Mouse (Mus musculus): ENCODE measurements around the gene 1700011L22Rik.

Gene 1700011L22Rik

GRCm38 (mm10) chr8:79256076-79256705 lies 7.8 kb upstream of the 1700011L22Rik start:
- in situ Hi-C loops (cut with MboI; ENCODE audit: unreplicated experiment in 2 of 2) = no loop called here

DNA sequence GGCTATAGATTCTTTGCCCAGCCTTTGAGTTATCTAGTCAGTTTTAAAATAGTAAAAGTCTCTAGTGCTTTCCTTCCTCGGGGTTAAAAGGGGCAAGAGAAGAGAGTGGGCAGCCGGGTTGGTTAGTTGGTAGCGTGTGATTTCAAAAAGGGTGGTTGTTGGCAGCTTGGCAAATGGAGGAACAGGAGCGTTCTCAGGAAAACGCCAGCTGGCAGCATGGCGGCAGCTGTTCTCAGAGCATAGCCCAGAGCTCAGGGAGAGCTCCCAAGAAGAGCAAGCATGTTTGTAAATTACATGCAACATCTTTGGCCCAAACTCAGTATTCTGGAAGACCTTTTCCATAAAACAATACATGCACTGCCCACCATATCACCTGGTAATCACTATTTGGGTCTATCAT lies 5.4 kb upstream of the 1700011L22Rik start:
- in situ Hi-C loops (cut with MboI; ENCODE audit: unreplicated experiment in 2 of 2) = no loop called here

DNA sequence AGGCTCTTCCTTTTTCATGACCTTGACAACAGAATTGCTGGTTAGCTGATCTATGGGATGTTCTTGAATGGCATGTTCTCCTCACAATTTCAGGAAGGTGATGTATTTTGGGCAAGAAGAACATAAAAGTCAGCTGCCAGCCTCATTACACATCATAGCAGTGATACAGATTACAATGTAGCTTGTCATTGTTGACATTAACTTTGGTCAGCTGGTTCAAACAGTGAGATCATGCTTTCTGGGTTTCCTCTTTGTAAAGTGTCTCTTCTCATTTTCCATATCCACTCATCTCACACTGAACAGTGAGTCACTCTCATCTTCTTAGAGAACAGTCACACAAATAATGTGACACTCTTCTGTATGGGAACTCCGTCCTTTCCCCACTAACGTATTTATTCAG lies 4.9 kb downstream of the 1700011L22Rik start:
- in situ Hi-C loops (cut with MboI; ENCODE audit: unreplicated experiment in 2 of 2) = no loop called here

GRCm38 (mm10) chr8:79239996-79240395 lies 8.4 kb downstream of the 1700011L22Rik start:
- in situ Hi-C loops (cut with MboI; ENCODE audit: unreplicated experiment in 2 of 2) = no loop called here

DNA sequence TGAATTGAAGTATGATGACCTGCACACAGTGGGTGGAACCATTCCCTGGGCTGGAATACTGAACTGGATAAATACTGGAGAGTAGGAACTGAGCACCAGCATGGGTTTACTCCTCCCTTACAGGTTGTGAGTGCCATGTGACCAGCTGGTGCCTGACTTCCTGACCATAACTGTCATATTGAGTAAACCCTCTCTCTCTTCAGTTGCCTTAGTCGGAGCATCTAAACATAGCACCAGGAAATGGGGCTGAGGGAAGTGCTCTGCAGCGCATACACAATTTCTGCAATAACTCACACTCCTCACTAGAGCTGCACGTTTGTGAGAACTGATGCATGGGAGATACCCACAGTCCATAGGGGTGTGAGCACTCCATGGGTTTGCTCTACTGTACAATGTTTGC lies 9.1 kb downstream of the 1700011L22Rik start:
- in situ Hi-C loops (cut with MboI; ENCODE audit: unreplicated experiment in 2 of 2) = no loop called here

GRCm38 (mm10) chr8:79229266-79229888 lies 19.0 kb downstream of the 1700011L22Rik start:
- in situ Hi-C loops (cut with MboI; ENCODE audit: unreplicated experiment in 2 of 2) = no loop called here

DNA sequence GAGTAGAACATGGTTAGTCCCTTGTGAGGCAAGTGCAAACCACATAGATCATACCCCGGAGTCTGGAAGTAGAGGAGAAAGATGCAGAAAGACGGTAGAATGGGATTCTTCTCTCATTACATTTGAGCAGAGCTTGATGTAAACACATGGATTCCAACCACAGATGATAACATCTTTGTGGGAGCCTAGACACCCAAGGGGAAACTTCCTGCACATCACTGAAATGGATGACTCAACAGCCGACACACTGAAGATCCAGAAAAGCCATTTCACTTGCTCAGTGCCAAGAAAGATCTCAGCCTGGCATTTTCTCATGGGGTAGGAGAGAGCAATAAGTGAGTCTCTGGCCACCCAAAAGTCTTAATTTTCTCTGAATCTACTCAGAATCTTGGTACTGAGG lies 20.5 kb downstream of the 1700011L22Rik start:
- in situ Hi-C loops (cut with MboI; ENCODE audit: unreplicated experiment in 2 of 2) = no loop called here

DNA sequence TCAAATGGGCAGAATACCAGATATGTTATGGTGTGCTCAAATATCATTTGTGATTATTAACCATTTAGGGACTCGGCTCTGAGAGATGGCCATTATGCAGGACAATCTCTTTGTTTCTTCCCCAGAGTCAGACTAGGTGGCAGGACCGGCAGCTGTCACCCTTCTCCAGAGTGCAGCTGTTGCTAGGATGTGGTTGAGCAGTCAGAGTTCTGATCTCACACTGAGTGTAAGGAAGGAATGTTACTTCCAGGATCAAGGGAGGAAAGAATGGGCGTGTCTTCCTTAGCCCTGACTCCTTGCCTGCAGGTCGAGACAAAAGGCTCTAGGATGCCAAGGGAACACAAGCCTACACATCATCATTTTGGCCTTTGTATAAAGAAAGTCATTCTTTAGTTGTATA lies 21.2 kb downstream of the 1700011L22Rik start:
- in situ Hi-C loops (cut with MboI; ENCODE audit: unreplicated experiment in 2 of 2) = no loop called here

GRCm38 (mm10) chr8:79226046-79226445 lies 22.3 kb downstream of the 1700011L22Rik start:
- in situ Hi-C loops (cut with MboI; ENCODE audit: unreplicated experiment in 2 of 2) = no loop called here

DNA sequence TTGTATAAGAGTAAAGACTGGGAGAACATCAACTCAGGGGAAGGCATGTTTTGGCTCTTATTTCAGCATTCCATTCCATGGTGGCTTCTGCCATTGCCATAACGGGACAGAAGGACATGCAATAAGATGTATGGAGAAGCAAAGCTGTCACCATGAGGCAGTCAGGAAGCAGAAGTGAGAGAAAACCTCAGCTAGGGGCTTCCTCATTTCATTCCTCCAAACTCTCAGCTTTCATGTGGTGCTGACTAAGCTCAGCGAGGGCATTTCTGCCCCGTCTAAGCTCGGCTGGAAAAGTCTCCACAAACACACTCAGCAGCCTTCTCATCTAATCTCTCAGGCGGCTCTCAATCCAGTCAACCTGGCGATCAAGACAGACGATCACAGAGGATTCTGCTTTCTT lies 22.8 kb downstream of the 1700011L22Rik start:
- in situ Hi-C loops (cut with MboI; ENCODE audit: unreplicated experiment in 2 of 2) = no loop called here

- in situ Hi-C loops (cut with MboI; ENCODE audit: unreplicated experiment in 2 of 2) = no loop called here
Observed at GRCm38 (mm10) chr8:79224363-79224762, 24.0 kb downstream of the 1700011L22Rik start.

DNA sequence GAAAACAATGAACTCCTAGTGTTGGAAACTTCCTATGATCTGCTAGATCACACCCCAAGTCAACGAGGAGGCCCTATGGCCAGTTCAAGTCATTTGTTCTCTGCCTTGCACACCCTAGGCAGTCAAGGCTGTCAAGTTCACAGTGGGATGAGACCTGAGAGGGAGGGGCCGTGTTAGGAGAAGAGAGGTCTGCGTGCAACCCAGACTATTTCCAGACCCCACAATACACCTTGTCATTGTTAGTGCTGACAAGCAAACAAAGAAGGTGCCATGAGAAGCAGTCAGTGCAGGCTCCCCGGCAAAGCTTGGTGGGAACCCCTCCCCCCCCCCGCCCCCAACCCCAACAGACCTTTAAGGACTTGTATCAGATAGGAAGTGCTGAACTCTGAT lies 25.6 kb downstream of the 1700011L22Rik start:
- in situ Hi-C loops (cut with MboI; ENCODE audit: unreplicated experiment in 2 of 2) = no loop called here

DNA sequence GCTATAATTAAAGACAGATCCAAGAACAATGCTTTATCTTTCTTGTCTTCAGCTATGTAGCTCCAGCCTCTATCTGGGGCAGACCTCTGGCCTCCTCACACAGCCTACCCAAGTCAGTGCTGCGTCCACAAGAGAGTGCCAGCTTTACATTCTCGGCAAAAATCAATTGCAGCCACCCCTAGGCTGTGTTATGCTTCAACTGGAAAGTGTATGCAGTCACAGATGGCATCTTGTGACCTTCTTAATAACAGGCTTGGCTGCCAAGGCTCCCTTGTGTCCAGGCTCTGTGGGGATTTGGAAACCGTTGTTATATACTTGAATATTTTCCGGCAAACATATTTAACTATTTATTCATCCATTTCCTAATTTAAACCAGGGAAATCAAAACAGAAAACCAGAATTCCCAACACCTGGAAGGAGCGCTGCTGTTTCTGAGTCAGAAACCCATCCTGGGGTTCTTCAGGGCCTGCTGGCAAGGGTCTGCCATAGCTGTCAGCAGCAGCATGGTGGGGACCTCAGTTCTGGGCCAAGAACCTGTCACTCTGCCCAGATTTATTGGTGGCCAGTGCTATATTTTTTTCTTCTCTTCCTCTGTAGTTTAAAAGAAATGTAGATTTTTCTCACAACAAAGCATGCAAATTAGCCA lies 26.1 kb downstream of the 1700011L22Rik start:
- in situ Hi-C loops (cut with MboI; ENCODE audit: unreplicated experiment in 2 of 2) = no loop called here

DNA sequence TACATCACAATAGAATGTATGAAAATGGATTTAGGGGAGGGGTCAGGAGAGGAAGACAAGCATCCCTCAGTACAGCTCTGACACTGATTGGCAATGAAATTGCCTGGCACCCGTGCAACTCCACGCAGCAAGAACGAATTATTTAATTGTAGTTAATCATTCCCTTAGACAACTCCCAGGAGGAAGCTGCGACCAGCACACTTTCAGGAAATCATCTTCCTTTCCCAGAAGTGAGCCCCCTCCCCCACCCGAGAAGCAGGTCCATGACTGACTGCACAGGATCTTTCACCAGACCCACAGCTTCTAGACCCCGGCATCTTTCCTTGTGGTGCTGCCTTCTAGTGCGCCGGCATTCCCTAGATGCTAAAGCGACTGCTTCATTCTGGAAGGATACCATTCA lies 36.7 kb downstream of the 1700011L22Rik start:
- in situ Hi-C loops (cut with MboI; ENCODE audit: unreplicated experiment in 2 of 2) = no loop called here

DNA sequence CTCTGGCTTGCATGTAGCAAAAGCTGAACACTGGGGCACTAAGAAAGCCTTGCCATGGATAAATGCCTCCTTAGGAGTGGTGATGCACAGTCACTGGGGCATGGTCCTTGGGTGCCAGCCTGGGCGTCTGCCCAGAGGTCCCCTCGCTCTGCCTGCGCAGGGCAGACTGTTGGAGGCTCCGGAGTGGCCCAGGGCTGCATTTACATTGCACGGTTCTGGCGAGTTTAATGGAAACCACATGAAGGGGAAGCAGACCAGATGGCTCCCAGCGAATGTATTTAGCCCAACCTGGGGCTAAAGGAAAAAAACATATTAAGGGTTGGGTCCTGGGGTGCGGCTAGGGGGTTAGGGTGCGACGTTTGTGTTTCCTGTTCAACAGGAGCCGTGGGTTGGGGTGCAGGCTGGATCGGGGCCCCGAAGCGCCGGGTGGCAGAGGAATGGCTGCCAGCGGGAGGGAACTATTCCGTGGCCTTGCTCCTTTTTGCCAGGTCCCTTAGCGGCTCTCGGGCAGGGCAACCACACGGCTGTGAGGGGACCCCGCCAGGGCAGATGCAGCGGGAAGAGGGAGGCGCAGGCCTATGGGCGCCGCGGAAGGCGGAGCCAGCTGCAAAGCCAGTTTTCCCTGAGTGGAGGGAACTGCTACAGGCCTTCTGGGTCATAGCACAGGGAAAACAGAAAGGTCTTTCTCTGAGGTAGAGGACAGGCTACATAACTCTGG lies 38.6 kb downstream of the 1700011L22Rik start:
- in situ Hi-C loops (cut with MboI; ENCODE audit: unreplicated experiment in 2 of 2) = no loop called here

GRCm38 (mm10) chr8:79208691-79209640 lies 39.4 kb downstream of the 1700011L22Rik start:
- in situ Hi-C loops (cut with MboI; ENCODE audit: unreplicated experiment in 2 of 2) = no loop called here

DNA sequence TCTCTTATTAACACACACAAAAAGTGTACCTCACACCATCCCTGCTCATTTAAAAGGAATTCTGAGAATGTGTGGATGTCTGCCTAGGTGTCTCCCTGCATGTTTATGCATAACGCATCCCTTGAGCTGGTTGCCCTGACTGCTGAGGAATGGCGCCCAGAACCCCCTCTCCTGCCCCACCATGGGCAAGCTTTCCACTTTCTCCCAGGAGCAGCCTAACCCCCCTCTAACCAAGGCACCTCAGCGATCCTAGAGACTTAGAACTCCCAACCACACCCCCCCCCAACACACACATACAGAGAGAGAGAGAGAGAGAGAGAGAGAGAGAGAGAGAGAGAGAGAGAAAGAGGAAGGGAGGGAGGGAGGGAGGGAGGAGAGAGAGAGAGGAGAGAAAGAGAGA lies 40.2 kb downstream of the 1700011L22Rik start:
- in situ Hi-C loops (cut with MboI; ENCODE audit: unreplicated experiment in 2 of 2) = no loop called here

DNA sequence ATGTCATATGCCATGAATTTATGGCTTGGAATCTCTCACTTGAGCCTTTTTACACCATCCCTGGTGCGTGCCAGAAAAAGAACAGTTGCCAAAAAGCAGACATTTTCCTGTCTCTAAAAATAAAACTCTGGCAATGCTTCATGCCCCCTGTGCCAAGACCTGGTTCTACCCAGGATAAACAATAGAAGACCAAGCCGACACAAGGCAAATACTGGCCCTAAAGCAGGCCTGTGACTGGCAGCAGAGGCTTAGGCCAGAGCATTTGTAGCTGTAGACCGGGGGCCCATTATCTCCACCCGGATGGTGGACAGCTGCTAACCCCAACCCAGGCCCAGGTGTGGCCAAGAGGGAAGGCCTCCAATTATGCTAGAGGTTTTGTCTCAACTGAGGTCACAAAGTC lies 41.5 kb downstream of the 1700011L22Rik start:
- in situ Hi-C loops (cut with MboI; ENCODE audit: unreplicated experiment in 2 of 2) = no loop called here

DNA sequence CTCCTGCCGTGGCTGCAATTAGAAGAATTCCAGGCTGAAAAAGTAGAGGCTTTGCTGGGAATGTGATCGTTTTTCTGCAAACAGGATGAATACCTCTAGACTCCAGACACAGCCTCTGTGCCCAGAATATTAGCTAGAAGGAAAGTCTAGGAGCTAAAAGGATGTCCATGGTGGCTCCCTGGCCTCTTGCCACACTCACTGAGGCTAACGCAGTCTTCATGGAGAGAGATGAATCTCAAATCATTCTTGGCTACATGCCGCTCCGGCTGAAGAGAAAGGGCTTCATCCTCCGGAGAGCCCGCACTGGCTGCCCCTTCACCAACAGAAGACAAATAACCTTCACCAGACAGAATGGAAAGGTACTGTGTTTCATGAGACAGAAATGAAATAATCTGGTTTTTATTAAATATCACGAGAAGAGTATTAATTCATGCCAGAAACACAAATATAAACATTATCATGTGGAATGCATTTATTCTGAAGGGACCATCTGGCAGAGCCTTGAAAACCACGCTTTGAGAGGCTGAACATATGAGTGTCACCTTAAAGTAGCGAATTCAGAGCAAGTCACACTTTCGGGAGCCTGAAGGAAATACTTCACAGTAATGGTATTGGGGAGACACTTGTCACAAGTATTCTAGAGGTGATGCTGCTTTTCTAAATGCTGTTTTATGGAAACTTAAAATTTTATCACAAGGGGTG lies 46.8 kb downstream of the 1700011L22Rik start:
- in situ Hi-C loops (cut with MboI; ENCODE audit: unreplicated experiment in 2 of 2) = no loop called here

- in situ Hi-C loops (cut with MboI; ENCODE audit: unreplicated experiment in 2 of 2) = no loop called here
Observed at GRCm38 (mm10) chr8:79198675-79199074, 49.7 kb downstream of the 1700011L22Rik start.

Data from v-Abl transformed pro-B cells (cell line).